Mouse (Mus musculus) WW6 (cell line): ENCODE data around the gene Defa20.
"Not testable (repeated sequence)": the region's sequence is repeated elsewhere in the genome, so short reads cannot be mapped to it uniquely, and the experiment has no call there.

Experiments used
- DNase-seq: peaks from one replicate; pipeline ENCODE4 v3.0.0-alpha.2; 2013; ENCODE audit warnings: low read depth, low spot score

Gene Defa20

GRCm38 (mm10) chr8:21508958-21509357 is at the start of gene Defa20:
TSS of gene Defa20 (plus strand) at chr8:21509258.
- not testable (repeated sequence) for DNase-seq

- not testable (repeated sequence) for DNase-seq
Measured at GRCm38 (mm10) chr8:21528732-21529131, 19.7 kb downstream of the Defa20 start, which contains the start of gene Defa32. TSS of gene Defa32 (plus strand) at chr8:21529032.
